Mouse (Mus musculus) layer of hippocampus, postnatal 25 days (tissue): ENCODE measurements around the gene Fam20c. TPM values are rescaled to one million over a fixed set of nuclear protein-coding genes. Genes with fewer than 3 reads are reported as not detected.

Experiments used
- total RNA-seq, 2 experiments: library from RNA; stranded (reverse); gene quantifications; 2 replicates each; pipeline ENCODE4 v1.2.3; 2021

The Fam20c gene
- total RNA-seq, 2 experiments from 2014 or later, result 31.2 to 31.7 TPM

Other genes starting within 250 kb of the Fam20c start
- gene 1700123K08Rik, start 189.8 kb upstream of the Fam20c start, total RNA-seq, result not detected
- 10 to 100 TPM; 27.9 to 29.4 TPM for gene Zfp68, start 134.8 kb upstream of the Fam20c start, total RNA-seq
- 10 to 100 TPM; 15.4 TPM for gene A430033K04Rik, start 131.7 kb upstream of the Fam20c start, total RNA-seq
- gene Gm5294, start 65.6 kb downstream of the Fam20c start, total RNA-seq, result not detected
- 10 to 100 TPM; 42.3 to 45.8 TPM for gene Pdgfa, start 242.9 kb downstream of the Fam20c start, total RNA-seq